Mouse (Mus musculus) Muller cell, postnatal 12 days (primary cell): ENCODE measurements around the gene Gm14819.
"Not testable (repeated sequence)": the region's sequence is repeated elsewhere in the genome, so short reads cannot be mapped to it uniquely, and the experiment has no call there.

ENCODE experiments used
- DNase-seq: peaks from one replicate; pipeline ENCODE4 v3.0.0-alpha.2; 2015; ENCODE audit errors: inconsistent ontology term

Gm14819 gene

DNA sequence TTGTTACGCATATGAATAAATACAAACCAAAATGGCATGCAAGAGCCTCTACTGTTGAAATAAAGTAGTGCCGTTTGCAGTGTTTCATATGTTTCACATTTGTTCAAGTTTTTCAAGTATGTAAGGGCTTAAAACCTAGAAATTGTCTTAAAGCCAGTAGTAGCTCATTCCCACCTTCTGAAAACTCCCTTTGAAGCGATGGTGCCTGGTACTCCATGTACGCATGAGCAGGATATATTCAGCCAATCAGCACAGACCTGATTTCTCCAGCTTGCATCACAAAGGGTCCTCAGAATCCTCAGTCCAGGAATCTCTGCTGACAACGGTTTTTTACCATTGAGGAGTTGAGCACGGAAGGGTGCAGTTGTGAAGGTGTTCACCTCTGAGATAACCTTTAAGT is at the start of gene Gm14819:
Gene Gm14819, plus strand, starts transcription at position 301 of the 400 bp plus-strand sequence.
- not testable (repeated sequence) for DNase-seq
